Mouse (Mus musculus) megakaryocyte, embryonic 14.5 days (primary cell): ENCODE measurements around the gene 1700013F07Rik.

Experiments
- FLI1 ChIP-seq: IDR thresholded peaks from 2 replicates; pipeline ENCODE4 v1.6.1; 2012; ENCODE audit warnings: low read length, inconsistent platforms, mixed read lengths
- GATA1 ChIP-seq: IDR thresholded peaks from 3 replicates; pipeline ENCODE4 v1.6.1; 2012; ENCODE audit warnings: mixed read lengths, low read length, inconsistent platforms, borderline replicate concordance

- no peak for TF ChIP-seq GATA1
- no peak for TF ChIP-seq FLI1
These were observed 36.3 kb upstream of the 1700013F07Rik start for GRCm38 (mm10) chr3:108497602-108498001.
